Mouse (Mus musculus) heart, embryonic 13.5 days (tissue): ENCODE results near the gene Cenpb. TPM values are rescaled to one million over a fixed set of nuclear protein-coding genes. Genes with fewer than 3 reads are reported as not detected.
A peak's percentile ranks its signal among the peaks of the same experiment; 100 is the strongest.

Experiments
- ATAC-seq: fragments of 200-750 bp; cut with Nextera tagmentation; 2 replicates; pipeline ENCODE4 v1.8.0; 2017; ENCODE audit warnings: moderate TSS enrichment; ENCODE audit not compliant: insufficient number of reproducible peaks, low FRiP score, low TSS enrichment; ENCODE audit errors: extremely low read depth
- H3K27ac ChIP-seq: fragments of 300-500 bp; sonication (generic); replicated peaks from 2 replicates; pipeline ENCODE4 v1.5.1; 2015; ENCODE audit warnings: moderate library complexity, mild to moderate bottlenecking, inconsistent platforms
- H3K27me3 ChIP-seq: fragments of 300-500 bp; sonication (generic); replicated peaks from 2 replicates; pipeline ENCODE4 v1.6.1; 2015; ENCODE audit warnings: mild to moderate bottlenecking, inconsistent platforms
- H3K36me3 ChIP-seq: fragments of 300-500 bp; sonication (generic); 2 replicates; pipeline ENCODE4 v1.6.1; 2015; ENCODE audit warnings: mild to moderate bottlenecking, inconsistent platforms
- H3K4me1 ChIP-seq: fragments of 300-500 bp; sonication (generic); 2 replicates; pipeline ENCODE4 v1.6.1; 2015; ENCODE audit warnings: inconsistent platforms
- H3K4me2 ChIP-seq: fragments of 300-500 bp; sonication (generic); 2 replicates; pipeline ENCODE4 v1.6.1; 2015; ENCODE audit warnings: inconsistent platforms, mild to moderate bottlenecking, moderate library complexity
- H3K4me3 ChIP-seq: fragments of 300-500 bp; sonication (generic); 2 replicates; pipeline ENCODE4 v1.5.1; 2015; ENCODE audit warnings: moderate library complexity, mild to moderate bottlenecking, inconsistent platforms
- H3K9ac ChIP-seq: fragments of 300-500 bp; sonication (generic); 2 replicates; pipeline ENCODE4 v1.6.1; 2015; ENCODE audit warnings: inconsistent platforms, mild to moderate bottlenecking, moderate library complexity
- H3K9me3 ChIP-seq: fragments of 300-500 bp; sonication (generic); 2 replicates; pipeline ENCODE4 v1.6.1; 2016; ENCODE audit warnings: inconsistent platforms
- WGBS: fragments of 180-500 bp; shearing (Covaris S2); methylation state at CpG from one replicate; pipeline ENCODE4 v1.1.7; 2015; ENCODE audit warnings: mixed read lengths; 5-methylcytosine and 5-hydroxymethylcytosine counted together
- polyA plus RNA-seq: library from polyadenylated mRNA; unstranded; fragments of >200 nt; fragmentation: Nextera tagmentation; extraction: Ambion mirVana; gene quantifications from 2 replicates; pipeline ENCODE4 v1.2.1, GENCODE M21; 2015

Gene Cenpb
- polyA plus RNA-seq, 1 experiment from 2014 or later = 6.8 TPM

- peak overlapping the region; percentile 93 for H3K27ac ChIP-seq
- ATAC-seq = peak; percentile 95
- peak overlapping the region; percentile 76 for H3K4me3 ChIP-seq
- H3K27me3 ChIP-seq = no peaks in the 10 kb centered on the region
- peaks cover 26% of the 10 kb centered on the region for H3K36me3 ChIP-seq
- WGBS = 1% methylated on average over 50 of the region's 50 CpGs
- H3K9me3 ChIP-seq = no peaks in the 10 kb centered on the region
- H3K4me1 ChIP-seq = peaks cover 43% of the 10 kb centered on the region
- H3K4me2 ChIP-seq = peak overlapping the region; percentile 82
- peak overlapping the region; percentile 89 for H3K9ac ChIP-seq
Observed at GRCm38 (mm10) chr2:131209969-131210792, 30.3 kb upstream of the Cenpb start.

- Histone ChIP-seq H3K9ac (peak overlapping the region; percentile 89), H3K4me2 (peak overlapping the region; percentile 82), H3K9me3 (no peaks in the 10 kb centered on the region), H3K4me1 (peaks cover 52% of the 10 kb centered on the region), H3K4me3 (peak overlapping the region; percentile 76), H3K27ac (peak overlapping the region; percentile 93), H3K36me3 (peaks cover 21% of the 10 kb centered on the region), H3K27me3 (no peaks in the 10 kb centered on the region)
- no peak for ATAC-seq
- 69% methylated on average over 4 of the region's 4 CpGs for WGBS
Observed at GRCm38 (mm10) chr2:131209125-131209795, 29.4 kb upstream of the Cenpb start.

DNA sequence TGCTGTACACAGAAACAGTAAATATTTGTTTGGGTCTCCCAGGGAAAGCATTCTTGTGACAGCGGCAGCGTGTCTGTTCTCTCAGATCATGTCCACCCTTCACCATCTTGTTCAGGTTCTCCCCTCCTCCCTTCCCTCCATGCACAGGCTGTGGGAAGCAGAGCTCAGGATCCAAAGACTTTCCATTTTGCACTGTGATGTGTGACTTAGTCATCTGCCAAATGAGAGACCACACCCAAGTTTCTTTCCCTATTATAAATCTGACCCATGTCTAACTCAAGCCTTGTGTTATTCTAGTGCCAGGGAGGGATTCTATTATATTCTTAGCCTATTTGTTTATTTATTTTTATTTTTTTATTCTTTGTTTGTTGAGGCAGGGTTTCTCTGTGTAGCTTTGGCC, 28.5 kb upstream of the Cenpb start:
- no peak overlapping the region for H3K9ac ChIP-seq

GRCm38 (mm10) chr2:131206778-131207177, 26.9 kb upstream of the Cenpb start, which contains the start of gene Ap5s1:
Ap5s1 (plus strand) TSS chr2:131207078.
- Histone ChIP-seq H3K27ac (no peak within 1 kb of the TSS), H3K4me1 (peaks cover 34% of the 10 kb centered on the region), H3K4me2 (no peak within 1 kb of the TSS), H3K27me3 (no peaks in the 10 kb centered on the region), H3K36me3 (no peaks in the 10 kb centered on the region), H3K9me3 (no peaks in the 10 kb centered on the region), H3K9ac (peak within 1 kb of the TSS; percentile 10; the same call in 1 of the 2 replicates), H3K4me3 (no peak within 1 kb of the TSS)
- WGBS = 79% methylated on average over 4 of the region's 4 CpGs
- no peak for ATAC-seq

More for the DNA sequence above, 28.5 kb upstream of the Cenpb start:
- Histone ChIP-seq H3K27me3 (no peaks in the 10 kb centered on the region), H3K4me2 (no peak overlapping the region), H3K4me3 (no peak overlapping the region), H3K36me3 (peaks cover 12% of the 10 kb centered on the region), H3K27ac (no peak overlapping the region), H3K9me3 (no peaks in the 10 kb centered on the region), H3K4me1 (peaks cover 46% of the 10 kb centered on the region)
- no peak for ATAC-seq
- 90% methylated on average over 2 of the region's 2 CpGs for WGBS

- H3K9ac ChIP-seq = peak overlapping the region; percentile 10; the same call in 1 of the 2 replicates
- no peaks in the 10 kb centered on the region for H3K9me3 ChIP-seq
- H3K4me2 ChIP-seq = no peak overlapping the region
- ATAC-seq = no peak
- no peak overlapping the region for H3K4me3 ChIP-seq
- WGBS = 57% methylated on average over 8 of the region's 8 CpGs
- peaks cover 26% of the 10 kb centered on the region for H3K4me1 ChIP-seq
- peaks cover 1% of the 10 kb centered on the region; the same call in 1 of the 2 replicates for H3K36me3 ChIP-seq
- no peak overlapping the region; the same call in 1 of the 2 replicates for H3K27ac ChIP-seq
- H3K27me3 ChIP-seq = no peaks in the 10 kb centered on the region
Observed at GRCm38 (mm10) chr2:131205521-131206182, 25.8 kb upstream of the Cenpb start.

GRCm38 (mm10) chr2:131204410-131204981, 24.6 kb upstream of the Cenpb start:
- H3K36me3 ChIP-seq = peaks cover 7% of the 10 kb centered on the region
- no peak overlapping the region for H3K9ac ChIP-seq
- H3K4me1 ChIP-seq = peaks cover 23% of the 10 kb centered on the region
- H3K27me3 ChIP-seq = no peaks in the 10 kb centered on the region
- 39% methylated on average over 7 of the region's 7 CpGs for WGBS
- peak overlapping the region; percentile 41 for H3K4me2 ChIP-seq
- peak; percentile 59 for ATAC-seq
- H3K4me3 ChIP-seq = no peak overlapping the region
- no peaks in the 10 kb centered on the region for H3K9me3 ChIP-seq
- H3K27ac ChIP-seq = peak overlapping the region; percentile 78

GRCm38 (mm10) chr2:131203816-131204409, 24.0 kb upstream of the Cenpb start:
- WGBS = 78% methylated on average over 6 of the region's 6 CpGs
- H3K9me3 ChIP-seq = no peaks in the 10 kb centered on the region
- H3K4me2 ChIP-seq = no peak overlapping the region
- H3K4me3 ChIP-seq = no peak overlapping the region
- H3K27ac ChIP-seq = peak overlapping the region; percentile 78; the same call in 1 of the 2 replicates
- peaks cover 11% of the 10 kb centered on the region for H3K36me3 ChIP-seq
- no peaks in the 10 kb centered on the region for H3K27me3 ChIP-seq
- H3K9ac ChIP-seq = no peak overlapping the region
- H3K4me1 ChIP-seq = peaks cover 17% of the 10 kb centered on the region
- no peak for ATAC-seq

DNA sequence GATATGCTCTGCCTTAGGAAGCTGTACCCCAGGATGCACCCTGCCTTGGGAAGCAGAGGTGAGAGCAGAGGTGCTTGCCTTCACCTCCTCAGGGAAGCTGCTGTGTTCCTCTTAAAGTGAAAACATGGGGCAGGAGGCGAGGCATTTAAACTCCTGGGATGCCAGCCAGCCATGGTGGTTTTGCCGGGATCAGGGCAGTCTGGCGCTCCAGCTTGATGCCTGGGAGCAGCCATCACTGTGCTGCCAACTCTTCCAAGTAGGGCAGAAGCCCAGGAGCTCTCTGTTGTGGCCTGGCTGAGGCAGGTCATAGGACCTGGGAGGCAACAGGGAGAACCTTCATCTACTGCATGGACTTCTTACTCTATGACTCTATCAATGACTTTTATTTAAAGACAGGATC, 21.4 kb upstream of the Cenpb start:
- peaks cover 17% of the 10 kb centered on the region for H3K4me1 ChIP-seq
- no peak overlapping the region for H3K9ac ChIP-seq
- no peak overlapping the region for H3K27ac ChIP-seq
- H3K36me3 ChIP-seq = peaks cover 34% of the 10 kb centered on the region
- no peaks in the 10 kb centered on the region for H3K9me3 ChIP-seq
- no peak overlapping the region for H3K4me2 ChIP-seq
- WGBS = 89% methylated on average over 3 of the region's 3 CpGs
- H3K4me3 ChIP-seq = no peak overlapping the region
- H3K27me3 ChIP-seq = no peaks in the 10 kb centered on the region
- no peak for ATAC-seq

- no peaks in the 10 kb centered on the region for H3K9me3 ChIP-seq
- no peaks in the 10 kb centered on the region for H3K27me3 ChIP-seq
- H3K36me3 ChIP-seq = peaks cover 38% of the 10 kb centered on the region
- H3K4me1 ChIP-seq = peaks cover 14% of the 10 kb centered on the region
- no peak overlapping the region for H3K27ac ChIP-seq
- no peak overlapping the region for H3K4me3 ChIP-seq
- no peak overlapping the region for H3K9ac ChIP-seq
- ATAC-seq = no peak
- WGBS = 75% methylated on average over 2 of the region's 2 CpGs
- no peak overlapping the region for H3K4me2 ChIP-seq
Observed at GRCm38 (mm10) chr2:131200710-131201109, 20.8 kb upstream of the Cenpb start.

GRCm38 (mm10) chr2:131196606-131197316, 16.9 kb upstream of the Cenpb start:
- Histone ChIP-seq H3K27ac (no peak overlapping the region), H3K9me3 (no peaks in the 10 kb centered on the region), H3K36me3 (peaks cover 76% of the 10 kb centered on the region), H3K4me2 (no peak overlapping the region), H3K4me3 (no peak overlapping the region), H3K27me3 (no peaks in the 10 kb centered on the region; the same call in 1 of the 2 replicates), H3K9ac (no peak overlapping the region), H3K4me1 (no peaks in the 10 kb centered on the region)
- no peak for ATAC-seq
- 88% methylated on average over 16 of the region's 16 CpGs for WGBS
